Mouse (Mus musculus) testis, adult 2 months (tissue): ENCODE data around the gene Henmt1. TPM values are rescaled to one million over a fixed set of nuclear protein-coding genes. Genes with fewer than 3 reads are reported as not detected.

Source experiments
- H3K27ac ChIP-seq: fragments of 200-500 bp; 2 replicates; pipeline ENCODE4 v1.5.1; 2012; ENCODE audit warnings: low read depth, low read length; ENCODE audit not compliant: control insufficient read depth, insufficient read depth
- H3K27me3 ChIP-seq: fragments of 200-500 bp; 2 replicates; pipeline ENCODE4 v1.6.1; 2012; ENCODE audit warnings: mild to moderate bottlenecking, low read length, moderate library complexity; ENCODE audit not compliant: control insufficient read depth, insufficient read depth
- H3K36me3 ChIP-seq: fragments of 200-500 bp; 2 replicates; pipeline ENCODE4 v1.6.1; 2012; ENCODE audit warnings: mild to moderate bottlenecking, low read length; ENCODE audit not compliant: control insufficient read depth, insufficient read depth
- H3K4me1 ChIP-seq: fragments of 200-500 bp; 2 replicates; pipeline ENCODE4 v1.6.1; 2012; ENCODE audit warnings: low read length; ENCODE audit not compliant: control insufficient read depth, insufficient read depth
- H3K4me3 ChIP-seq: fragments of 200-500 bp; 2 replicates; pipeline ENCODE4 v1.5.1; 2012; ENCODE audit warnings: low read depth, mild to moderate bottlenecking, low read length, moderate library complexity, mixed read lengths; ENCODE audit not compliant: control insufficient read depth
- CTCF ChIP-seq: fragments of 200-500 bp; IDR thresholded peaks from 2 replicates; pipeline ENCODE4 v1.5.1; 2012; ENCODE audit warnings: low read depth, mild to moderate bottlenecking, inconsistent platforms, low read length, moderate library complexity; ENCODE audit not compliant: control insufficient read depth, insufficient read depth, insufficient replicate concordance
- POLR2A ChIP-seq: fragments of 200-500 bp; IDR thresholded peaks from 2 replicates; pipeline ENCODE4 v1.6.1; 2012; ENCODE audit warnings: low read depth, mild to moderate bottlenecking, inconsistent platforms, low read length, moderate library complexity; ENCODE audit not compliant: control insufficient read depth
- polyA plus RNA-seq: library from polyadenylated mRNA; depleted of rRNA; stranded (reverse); fragments of >200 nt; gene quantifications from 2 replicates; pipeline ENCODE4 v1.2.3, GENCODE M21; 2012; rRNA removed

Gene Henmt1
- 21.7 and 22.8 TPM in 2 replicates for polyA plus RNA-seq

- no peaks in the 10 kb centered on the region; the same call in 1 of the 2 replicates for H3K36me3 ChIP-seq
- H3K4me3 ChIP-seq: peak within 1 kb of the TSS; percentile 94
- TF ChIP-seq CTCF (no peak), POLR2A (no peak)
- H3K27me3 ChIP-seq: no peaks in the 10 kb centered on the region
- peaks cover 3% of the 10 kb centered on the region for H3K4me1 ChIP-seq
- peak within 1 kb of the TSS; percentile 93 for H3K27ac ChIP-seq
Measured at GRCm38 (mm10) chr3:108939573-108939972, at the start of gene Henmt1. TSS of gene Henmt1 (plus strand) at chr3:108939873.

GRCm38 (mm10) chr3:108889908-108890307 is 49.8 kb upstream of the Henmt1 start, which contains the start of gene Fndc7:
TSS of gene Fndc7 (minus strand) at chr3:108890008.
- Histone ChIP-seq H3K27me3 (no peaks in the 10 kb centered on the region), H3K27ac (no peak within 1 kb of the TSS), H3K36me3 (no peaks in the 10 kb centered on the region), H3K4me3 (no peak within 1 kb of the TSS), H3K4me1 (no peaks in the 10 kb centered on the region)
- TF ChIP-seq CTCF (no peak), POLR2A (no peak)

- H3K36me3 ChIP-seq: no peaks in the 10 kb centered on the region
- TF ChIP-seq CTCF (no peak), POLR2A (no peak)
Measured at GRCm38 (mm10) chr3:108892080-108892479, 47.6 kb upstream of the Henmt1 start.

GRCm38 (mm10) chr3:108892914-108893313 is 46.8 kb upstream of the Henmt1 start:
- Histone ChIP-seq H3K36me3 (no peaks in the 10 kb centered on the region), H3K27me3 (no peaks in the 10 kb centered on the region), H3K4me3 (no peak overlapping the region), H3K4me1 (no peaks in the 10 kb centered on the region), H3K27ac (no peak overlapping the region)
- TF ChIP-seq CTCF (no peak), POLR2A (no peak)

More at GRCm38 (mm10) chr3:108892080-108892479, 47.6 kb upstream of the Henmt1 start:
- no peaks in the 10 kb centered on the region for H3K27me3 ChIP-seq
- no peak overlapping the region for H3K27ac ChIP-seq
- H3K4me3 ChIP-seq: no peak overlapping the region
- H3K4me1 ChIP-seq: no peaks in the 10 kb centered on the region

GRCm38 (mm10) chr3:108898640-108899039 is 41.0 kb upstream of the Henmt1 start:
- Histone ChIP-seq H3K4me1 (no peaks in the 10 kb centered on the region), H3K27ac (no peak overlapping the region), H3K27me3 (no peaks in the 10 kb centered on the region), H3K36me3 (no peaks in the 10 kb centered on the region), H3K4me3 (no peak overlapping the region)
- TF ChIP-seq CTCF (no peak), POLR2A (no peak)

- TF ChIP-seq CTCF (no peak), POLR2A (no peak)
- H3K4me1 ChIP-seq: no peaks in the 10 kb centered on the region
- H3K36me3 ChIP-seq: no peaks in the 10 kb centered on the region; the same call in 1 of the 2 replicates
- no peak overlapping the region for H3K4me3 ChIP-seq
- no peak overlapping the region for H3K27ac ChIP-seq
- no peaks in the 10 kb centered on the region for H3K27me3 ChIP-seq
Measured at GRCm38 (mm10) chr3:108900147-108900546, 39.5 kb upstream of the Henmt1 start.

GRCm38 (mm10) chr3:108900681-108901080 is 39.0 kb upstream of the Henmt1 start:
- Histone ChIP-seq H3K27ac (no peak overlapping the region), H3K27me3 (no peaks in the 10 kb centered on the region), H3K4me1 (no peaks in the 10 kb centered on the region), H3K4me3 (no peak overlapping the region), H3K36me3 (no peaks in the 10 kb centered on the region; the same call in 1 of the 2 replicates)
- no peak for TF ChIP-seq POLR2A
- no peak for TF ChIP-seq CTCF
